Mouse (Mus musculus): ENCODE measurements around the gene Spta1.

Gene Spta1

GRCm38 (mm10) chr1:174267816-174268215, 95.2 kb downstream of the Spta1 start:
- no peak for DNase-seq

GRCm38 (mm10) chr1:174269162-174269561, 96.6 kb downstream of the Spta1 start:
- DNase-seq = no peak

DNA sequence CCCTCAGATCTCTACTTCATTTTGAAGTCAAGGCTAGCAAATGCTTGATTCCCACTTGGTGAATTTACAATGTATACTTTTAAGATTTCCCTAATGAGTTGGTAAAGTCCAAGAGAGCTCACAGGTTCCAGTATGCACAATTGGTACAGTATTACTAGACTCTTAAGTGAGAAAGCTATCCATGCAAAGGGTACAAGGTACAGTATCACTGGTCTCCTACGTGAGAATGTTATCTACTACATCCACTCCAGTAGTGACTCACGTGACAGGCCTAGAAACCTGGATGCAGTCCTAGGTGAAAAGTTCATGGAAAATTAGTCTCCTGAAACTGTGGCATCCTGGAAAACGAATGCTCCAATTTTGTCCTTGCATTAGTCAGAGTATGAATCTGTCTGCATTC, 98.1 kb downstream of the Spta1 start:
- DNase-seq = no peak

Measured in cerebellum, postnatal 25 days (tissue).